Mouse (Mus musculus): Measurements from ENCODE around the gene Ccdc171. TPM values are rescaled to one million over a fixed set of nuclear protein-coding genes. Genes with fewer than 3 reads are reported as not detected.

The Ccdc171 gene
- polyA plus RNA-seq, 1 experiment from 2014 or later = 2.0 TPM

DNA sequence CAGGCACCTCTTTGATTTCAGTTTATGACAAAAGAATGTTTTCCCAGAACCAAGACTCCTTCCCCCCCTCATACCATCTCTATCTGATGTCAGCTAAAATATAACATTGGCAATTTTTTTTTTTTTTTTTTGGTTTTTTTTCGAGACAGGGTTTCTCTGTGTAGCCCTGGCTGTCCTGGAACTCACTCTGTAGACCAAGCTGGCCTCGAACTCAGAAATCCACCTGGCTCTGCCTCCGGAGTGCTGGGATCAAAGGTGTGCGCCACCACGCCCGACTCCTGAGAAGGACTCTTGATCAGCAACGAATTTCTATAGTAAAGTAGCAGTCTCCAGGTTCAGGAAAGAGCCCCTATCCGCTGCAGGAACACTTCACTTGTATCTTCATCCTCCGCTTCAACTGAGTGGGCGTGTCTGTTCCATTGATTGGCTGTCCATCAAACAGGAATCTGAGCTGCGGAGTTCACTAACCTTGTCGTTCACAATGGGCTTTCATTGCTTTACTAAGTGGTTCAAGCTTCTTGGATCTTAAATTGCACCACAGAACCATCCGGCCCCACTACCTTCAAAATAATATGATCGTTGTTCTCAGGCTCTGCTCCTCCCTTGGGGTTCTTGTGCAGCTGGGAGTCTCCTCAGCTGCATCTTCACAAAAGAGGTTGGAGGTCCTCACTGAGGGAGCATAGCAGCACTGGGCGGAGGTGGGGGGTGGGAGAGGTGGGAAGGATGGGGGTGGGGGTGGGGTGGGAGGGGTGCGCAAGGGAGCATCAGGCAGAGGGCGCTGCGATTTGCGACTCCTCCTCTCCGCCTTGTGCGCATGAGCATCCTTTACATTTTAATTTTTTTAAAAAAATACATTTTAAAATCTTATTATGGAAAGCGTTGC, 24.9 kb upstream of the Ccdc171 start:
- 11% methylated on average over 22 of the region's 22 CpGs for WGBS
- no peaks in the 10 kb centered on the region for H3K36me3 ChIP-seq (ENCODE audit: insufficient read depth, low read length)
- H3K9ac ChIP-seq (replicated peaks; ENCODE audit: low read depth) = no peak overlapping the region
- TF ChIP-seq CTCF (IDR thresholded peaks at IDR 0.05) = no peak
- TF ChIP-seq EP300 (IDR thresholded peaks at IDR 0.05) = no peak
- H3K27ac ChIP-seq (ENCODE audit: low read length) = no peak overlapping the region
- H3K4me1 ChIP-seq (ENCODE audit: insufficient read depth, low read depth, low read length) = no peaks in the 10 kb centered on the region
- ATAC-seq (no peak; the same call in 1 of the 2 replicates), DNase-seq (ENCODE audit: low spot score) (peak; percentile 60)
- no peaks in the 10 kb centered on the region for H3K27me3 ChIP-seq (replicated peaks; ENCODE audit: insufficient read depth, low read length)
- H3K9me3 ChIP-seq (ENCODE audit: low read length) = no peaks in the 10 kb centered on the region
- H3K4me2 ChIP-seq (replicated peaks; ENCODE audit: low read depth, low read length) = peak overlapping the region; percentile 22
- no peak overlapping the region for H3K4me3 ChIP-seq (ENCODE audit: low read depth, low read length)

DNA sequence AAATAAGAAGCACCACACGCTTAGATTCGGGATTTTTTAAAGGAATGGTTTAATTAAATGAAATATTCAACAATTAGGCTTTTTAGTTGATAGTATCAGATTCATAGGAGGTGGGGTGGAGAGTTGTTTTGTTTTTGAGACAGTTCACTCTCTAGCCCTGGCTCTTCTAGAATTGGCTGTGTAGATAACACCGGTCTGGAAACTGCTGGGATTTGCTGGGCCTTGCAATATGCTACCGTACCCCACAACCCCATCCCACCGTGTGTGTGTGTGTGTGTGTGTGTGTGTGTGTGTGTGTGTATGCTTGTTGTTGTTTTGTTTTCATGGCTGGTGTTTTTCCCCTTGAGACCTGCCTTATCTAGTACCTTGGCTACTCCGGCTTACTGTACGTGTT, 24.3 kb upstream of the Ccdc171 start:
- no peak for ATAC-seq
- Histone ChIP-seq H3K27me3 (replicated peaks; ENCODE audit: insufficient read depth, low read length) (no peaks in the 10 kb centered on the region), H3K36me3 (ENCODE audit: insufficient read depth, low read length) (no peaks in the 10 kb centered on the region), H3K4me2 (replicated peaks; ENCODE audit: low read depth, low read length) (no peak overlapping the region), H3K9me3 (ENCODE audit: low read length) (no peaks in the 10 kb centered on the region), H3K9ac (replicated peaks; ENCODE audit: low read depth) (no peak overlapping the region), H3K4me3 (ENCODE audit: low read depth, low read length) (no peak overlapping the region), H3K27ac (ENCODE audit: low read length) (no peak overlapping the region), H3K4me1 (ENCODE audit: insufficient read depth, low read depth, low read length) (no peaks in the 10 kb centered on the region)
- no peak for DNase-seq (ENCODE audit: low spot score)
- WGBS = 48% methylated on average over 7 of the region's 7 CpGs
- no peak for TF ChIP-seq CTCF (IDR thresholded peaks at IDR 0.05)

DNA sequence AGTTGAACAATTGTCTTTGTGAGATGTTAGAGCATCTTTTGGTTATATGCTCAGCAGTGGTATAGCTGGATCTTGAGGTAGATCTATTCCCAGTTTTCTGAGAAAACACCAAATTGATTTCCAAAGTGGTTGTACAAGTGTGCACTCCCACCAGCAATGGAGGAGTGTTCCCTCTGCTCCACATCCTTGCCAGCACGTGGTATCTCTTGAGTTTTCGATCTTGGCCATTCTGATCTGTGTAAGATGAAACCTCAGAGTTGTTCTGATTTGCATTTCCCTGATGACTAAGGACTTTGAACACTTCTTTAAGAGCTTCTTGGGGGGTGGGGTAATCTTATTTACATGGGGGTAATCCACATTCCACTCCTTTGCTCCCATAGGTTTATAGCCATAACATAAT, 15.7 kb upstream of the Ccdc171 start:
- ATAC-seq = no peak
- TF ChIP-seq EP300 (IDR thresholded peaks at IDR 0.05) = no peak
- no peak for TF ChIP-seq CTCF (IDR thresholded peaks at IDR 0.05)
- H3K9me3 ChIP-seq (ENCODE audit: low read length) = no peaks in the 10 kb centered on the region

DNA sequence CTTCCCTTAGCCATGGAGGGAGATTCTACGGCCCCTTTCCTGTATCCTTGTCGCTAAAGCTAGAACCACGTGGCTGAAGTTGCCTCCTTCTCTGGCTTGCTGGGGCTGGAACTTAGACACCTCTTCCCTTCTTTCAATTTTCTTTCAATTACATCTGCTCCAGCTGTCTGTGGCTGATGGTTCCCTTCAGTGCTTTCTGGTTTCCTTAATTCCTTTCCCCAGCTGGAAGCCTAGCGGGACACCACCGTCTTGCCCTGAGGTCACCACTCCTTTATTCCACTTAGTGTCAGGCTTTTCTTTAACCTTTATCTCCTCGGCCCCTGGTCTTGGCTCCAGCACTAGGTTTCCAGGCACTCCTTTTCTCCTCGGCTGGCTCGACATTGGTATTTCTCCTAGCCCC, 14.3 kb upstream of the Ccdc171 start:
- Histone ChIP-seq H3K27ac (ENCODE audit: low read length) (no peak overlapping the region), H3K4me3 (ENCODE audit: low read depth, low read length) (no peak overlapping the region), H3K4me1 (ENCODE audit: insufficient read depth, low read depth, low read length) (no peaks in the 10 kb centered on the region), H3K36me3 (ENCODE audit: insufficient read depth, low read length) (no peaks in the 10 kb centered on the region), H3K9me3 (ENCODE audit: low read length) (no peaks in the 10 kb centered on the region), H3K9ac (replicated peaks; ENCODE audit: low read depth) (no peak overlapping the region), H3K4me2 (replicated peaks; ENCODE audit: low read depth, low read length) (no peak overlapping the region), H3K27me3 (replicated peaks; ENCODE audit: insufficient read depth, low read length) (no peaks in the 10 kb centered on the region)
- WGBS = 56% methylated on average over 8 of the region's 8 CpGs
- ATAC-seq (no peak), DNase-seq (ENCODE audit: low spot score) (no peak)
- TF ChIP-seq CTCF (IDR thresholded peaks at IDR 0.05) (no peak), EP300 (IDR thresholded peaks at IDR 0.05) (no peak)

More for the DNA sequence above, 15.7 kb upstream of the Ccdc171 start:
- Histone ChIP-seq H3K4me1 (ENCODE audit: insufficient read depth, low read depth, low read length) (no peaks in the 10 kb centered on the region), H3K27ac (ENCODE audit: low read length) (no peak overlapping the region), H3K36me3 (ENCODE audit: insufficient read depth, low read length) (no peaks in the 10 kb centered on the region), H3K9ac (replicated peaks; ENCODE audit: low read depth) (no peak overlapping the region), H3K4me2 (replicated peaks; ENCODE audit: low read depth, low read length) (no peak overlapping the region), H3K27me3 (replicated peaks; ENCODE audit: insufficient read depth, low read length) (no peaks in the 10 kb centered on the region), H3K4me3 (ENCODE audit: low read depth, low read length) (no peak overlapping the region)
- WGBS = 30% methylated on average over 2 of the region's 2 CpGs
- no peak for DNase-seq (ENCODE audit: low spot score)

DNA sequence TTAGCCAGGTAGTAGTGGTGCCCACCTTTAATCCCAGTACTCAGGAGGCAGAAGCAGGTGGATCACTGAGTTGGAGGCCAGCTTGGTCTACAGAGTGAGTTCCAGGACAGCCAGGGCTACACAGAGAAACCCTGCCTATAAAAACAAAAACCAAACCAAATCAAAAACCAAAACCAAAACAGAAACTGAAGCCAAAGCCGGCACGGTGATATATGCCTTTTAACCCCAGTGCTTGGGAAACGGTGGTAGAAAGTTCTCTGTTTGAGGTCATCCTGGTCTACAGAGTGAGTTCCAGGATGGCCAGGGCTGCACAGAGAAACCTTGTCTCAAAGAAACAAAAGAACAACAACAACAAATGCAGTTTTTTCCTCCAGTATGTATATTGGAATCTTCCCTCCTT, 13.1 kb upstream of the Ccdc171 start:
- no peak overlapping the region for H3K4me2 ChIP-seq (replicated peaks; ENCODE audit: low read depth, low read length)
- no peaks in the 10 kb centered on the region for H3K36me3 ChIP-seq (ENCODE audit: insufficient read depth, low read length)
- no peak overlapping the region for H3K4me3 ChIP-seq (ENCODE audit: low read depth, low read length)
- H3K27me3 ChIP-seq (replicated peaks; ENCODE audit: insufficient read depth, low read length) = no peaks in the 10 kb centered on the region
- H3K9me3 ChIP-seq (ENCODE audit: low read length) = no peaks in the 10 kb centered on the region
- 79% methylated on average over 3 of the region's 3 CpGs for WGBS
- no peak overlapping the region for H3K9ac ChIP-seq (replicated peaks; ENCODE audit: low read depth)
- H3K4me1 ChIP-seq (ENCODE audit: insufficient read depth, low read depth, low read length) = no peaks in the 10 kb centered on the region
- no peak for ATAC-seq
- TF ChIP-seq EP300 (IDR thresholded peaks at IDR 0.05) = no peak
- TF ChIP-seq CTCF (IDR thresholded peaks at IDR 0.05) = no peak
- no peak overlapping the region for H3K27ac ChIP-seq (ENCODE audit: low read length)
- DNase-seq (ENCODE audit: low spot score) = no peak

DNA sequence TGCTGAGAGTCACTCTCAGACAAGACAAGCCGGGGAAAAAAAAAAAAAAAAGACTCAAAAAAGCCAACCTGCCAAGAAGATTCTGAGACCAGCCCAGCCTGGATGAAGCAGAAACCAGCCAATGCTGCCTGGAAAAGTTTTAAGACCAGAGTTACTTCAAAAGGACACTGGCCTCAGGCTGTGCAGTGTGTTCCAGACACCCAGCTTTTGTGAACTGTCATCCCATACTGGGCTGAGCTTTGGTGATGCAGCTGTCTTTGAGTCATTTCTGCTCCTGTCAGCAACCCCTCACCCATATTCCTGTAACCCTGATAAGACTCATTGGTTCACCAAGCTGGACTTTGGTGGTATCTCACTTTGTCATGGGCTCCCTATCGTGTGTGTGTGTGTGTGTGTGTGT, 12.7 kb upstream of the Ccdc171 start:
- no peak overlapping the region for H3K4me2 ChIP-seq (replicated peaks; ENCODE audit: low read depth, low read length)
- no peaks in the 10 kb centered on the region for H3K9me3 ChIP-seq (ENCODE audit: low read length)
- DNase-seq (ENCODE audit: low spot score) (no peak), ATAC-seq (no peak)
- 34% methylated on average over 2 of the region's 2 CpGs for WGBS
- no peak overlapping the region for H3K27ac ChIP-seq (ENCODE audit: low read length)
- no peaks in the 10 kb centered on the region for H3K27me3 ChIP-seq (replicated peaks; ENCODE audit: insufficient read depth, low read length)
- TF ChIP-seq EP300 (IDR thresholded peaks at IDR 0.05) (no peak), CTCF (IDR thresholded peaks at IDR 0.05) (no peak)
- no peak overlapping the region for H3K9ac ChIP-seq (replicated peaks; ENCODE audit: low read depth)
- H3K4me1 ChIP-seq (ENCODE audit: insufficient read depth, low read depth, low read length) = no peaks in the 10 kb centered on the region
- H3K36me3 ChIP-seq (ENCODE audit: insufficient read depth, low read length) = no peaks in the 10 kb centered on the region
- H3K4me3 ChIP-seq (ENCODE audit: low read depth, low read length) = no peak overlapping the region

Data from lung, postnatal 0 days (tissue).